Mouse (Mus musculus) right cerebral cortex, postnatal 14 days (tissue): ENCODE results near the gene Anapc1.
A peak's percentile ranks its signal among the peaks of the same experiment; 100 is the strongest.

Source experiments
- DNase-seq: peaks from one replicate; pipeline ENCODE4 v3.0.0; 2022

Anapc1 gene

DNA sequence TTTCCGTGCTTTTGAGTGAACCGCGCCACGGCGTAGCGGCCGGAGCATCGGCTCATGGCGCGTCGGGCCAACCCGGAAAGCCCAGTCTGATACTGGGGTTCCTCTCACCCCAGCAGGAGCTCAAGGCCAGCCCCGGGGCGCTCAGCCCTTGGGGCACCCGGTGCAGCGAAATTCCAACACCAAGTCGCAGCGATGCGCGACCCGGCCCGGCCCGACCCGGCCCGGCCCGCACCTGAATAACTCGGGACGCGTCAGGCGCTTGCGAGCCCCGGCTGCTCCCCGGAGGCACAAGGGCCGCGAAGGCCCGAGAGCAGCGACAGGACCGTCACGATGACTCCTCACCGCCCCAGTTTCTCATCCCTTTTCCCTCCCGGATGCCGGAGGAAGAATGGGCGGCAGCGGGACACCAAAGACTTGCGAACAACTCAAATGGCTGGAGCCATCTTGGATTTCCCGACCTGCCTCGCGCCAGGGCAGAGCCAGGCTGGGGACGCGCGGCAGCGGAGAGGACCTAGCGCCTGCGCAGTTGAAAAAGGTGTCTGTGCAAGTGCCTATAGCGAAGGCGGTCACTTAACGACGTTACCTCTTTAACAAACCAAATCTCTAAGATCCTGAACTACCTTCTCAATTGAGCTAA lies at the start of gene Anapc1:
Gene Anapc1 (minus strand): TSS at position 471 of the 637 bp plus-strand sequence.
- DNase-seq, result peak; percentile 87

DNA sequence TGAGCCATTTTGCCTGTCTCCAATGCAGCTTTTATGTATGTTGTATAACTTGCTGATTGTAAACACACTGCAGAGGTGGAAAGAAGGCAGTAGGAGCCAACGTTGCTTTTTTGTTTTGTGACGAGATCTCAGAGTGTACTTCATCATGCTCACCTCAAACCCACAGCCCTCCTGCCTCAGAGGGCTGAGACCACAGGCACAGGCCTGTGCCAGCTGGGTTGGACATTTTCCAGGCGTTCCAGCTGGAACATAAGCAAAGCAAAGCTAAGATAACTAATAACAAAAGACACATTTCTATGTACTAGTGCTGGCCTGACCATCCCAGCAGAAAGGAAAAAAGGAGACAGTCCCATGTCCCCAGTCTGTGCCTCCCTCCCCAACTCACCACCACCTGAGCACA lies 47.9 kb upstream of the Anapc1 start:
- no peak for DNase-seq

DNA sequence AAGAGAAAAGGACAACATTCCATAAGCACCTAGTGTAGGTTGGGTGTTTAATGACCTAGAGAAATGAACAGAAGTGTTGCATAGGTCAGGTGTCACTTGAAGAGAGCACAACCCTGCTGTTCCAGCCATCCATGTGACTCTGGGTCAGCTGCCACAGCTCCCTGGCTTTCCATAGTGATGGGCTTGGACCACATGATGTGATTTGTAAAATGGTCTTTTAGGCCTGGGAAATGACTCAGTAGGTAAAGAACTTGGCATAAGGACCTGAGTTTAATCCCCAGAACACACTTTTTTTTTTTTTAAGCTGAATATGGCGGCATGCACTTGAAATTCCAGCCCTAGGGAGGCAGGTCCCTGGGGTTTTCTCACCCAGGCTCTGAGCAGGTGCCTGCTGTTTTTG lies 44.8 kb upstream of the Anapc1 start:
- DNase-seq, result no peak

DNA sequence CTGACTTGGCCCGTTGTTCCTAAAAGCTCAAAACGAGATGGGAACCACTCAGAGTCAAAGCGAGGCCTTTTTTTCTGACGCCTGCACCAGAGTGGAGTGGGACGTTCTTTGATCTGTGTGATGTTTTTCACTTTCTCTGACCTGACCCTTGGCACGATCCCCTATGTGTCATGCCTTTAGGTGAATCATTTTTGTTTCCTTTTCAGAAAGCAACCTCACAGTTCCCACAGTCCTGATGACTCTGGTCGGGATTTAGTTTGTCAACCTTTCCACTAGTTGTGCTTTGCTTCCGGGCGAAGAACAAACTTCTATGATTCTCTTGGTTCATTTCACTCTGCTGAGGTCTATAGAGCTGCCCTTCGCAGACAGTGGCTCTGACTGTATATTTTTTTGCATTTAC lies 44.3 kb upstream of the Anapc1 start:
- no peak for DNase-seq

DNA sequence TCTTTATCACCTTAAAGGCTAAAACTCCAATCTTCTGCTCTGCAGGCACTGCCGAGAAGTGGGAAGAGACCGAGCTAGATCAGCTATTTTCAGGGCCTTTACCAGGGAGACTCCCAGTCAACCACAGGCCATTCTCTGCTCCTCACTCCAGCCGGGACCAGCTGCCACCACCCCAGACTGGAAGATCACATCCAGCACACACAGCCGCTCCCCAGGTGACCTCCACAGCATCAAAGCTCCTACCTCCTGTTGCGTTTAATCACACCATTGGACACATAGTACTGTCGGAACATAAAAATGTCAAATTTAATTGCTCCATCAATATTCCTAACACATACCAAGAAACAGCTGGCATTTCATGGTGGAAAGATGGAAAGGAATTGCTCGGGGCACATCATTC lies 42.0 kb upstream of the Anapc1 start:
- no peak for DNase-seq

DNA sequence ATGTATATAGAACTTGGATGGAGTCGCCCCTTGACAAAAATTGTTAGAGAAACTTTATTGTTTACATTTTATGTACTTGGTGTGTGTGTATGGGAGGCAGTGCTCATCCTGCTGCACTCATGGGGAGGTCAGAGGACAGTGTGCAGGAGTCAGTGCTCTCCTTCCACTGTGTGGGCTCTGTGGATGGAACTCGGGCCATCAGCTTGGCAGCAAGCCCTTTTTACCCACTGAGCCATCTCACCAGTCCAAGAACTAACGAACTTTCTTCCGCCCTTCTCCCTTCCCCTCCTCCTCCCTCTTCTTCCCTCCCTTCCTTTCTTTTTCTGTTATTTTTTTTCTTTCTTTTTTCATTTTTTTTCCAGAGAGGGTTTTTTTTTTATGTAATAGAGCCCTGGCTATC lies 40.9 kb upstream of the Anapc1 start:
- no peak for DNase-seq

DNA sequence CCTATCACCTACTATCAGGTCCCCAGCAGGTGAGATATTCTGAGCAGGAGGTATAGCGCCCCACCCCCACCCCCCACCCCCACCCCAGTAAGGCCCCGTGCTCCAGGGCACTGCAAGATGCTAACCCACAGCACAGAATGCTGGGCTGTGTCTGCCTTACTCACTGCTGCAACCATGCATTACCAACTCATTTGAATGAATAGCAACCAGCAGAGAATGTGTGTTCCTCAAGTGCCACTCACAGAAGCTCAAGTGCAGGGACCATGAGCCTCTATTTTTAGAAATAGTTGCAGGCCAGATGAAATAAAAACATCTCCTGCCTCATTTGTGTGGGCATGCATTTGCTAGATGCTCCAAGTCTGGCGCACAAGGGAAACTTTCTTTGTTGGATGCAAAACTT lies 40.4 kb upstream of the Anapc1 start:
- no peak for DNase-seq

DNA sequence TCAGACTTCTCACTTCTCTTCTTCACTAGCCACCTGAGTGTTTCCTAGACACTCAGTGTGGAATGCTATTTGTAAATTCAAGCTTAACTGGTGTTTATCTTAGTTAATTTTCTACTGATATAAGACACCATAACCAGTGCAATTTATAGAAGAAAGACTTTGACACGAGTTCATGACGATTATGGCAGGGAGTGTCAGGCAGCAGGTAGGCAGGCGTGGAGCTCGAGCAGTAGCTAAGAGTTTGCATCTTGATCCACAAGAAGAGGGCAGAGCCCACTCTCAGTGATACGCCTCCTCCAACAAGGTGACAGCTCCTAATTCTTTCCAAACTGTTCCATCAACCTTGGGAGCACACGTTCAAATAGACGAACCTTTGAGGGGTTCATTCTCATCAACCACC lies 39.4 kb upstream of the Anapc1 start:
- no peak for DNase-seq

DNA sequence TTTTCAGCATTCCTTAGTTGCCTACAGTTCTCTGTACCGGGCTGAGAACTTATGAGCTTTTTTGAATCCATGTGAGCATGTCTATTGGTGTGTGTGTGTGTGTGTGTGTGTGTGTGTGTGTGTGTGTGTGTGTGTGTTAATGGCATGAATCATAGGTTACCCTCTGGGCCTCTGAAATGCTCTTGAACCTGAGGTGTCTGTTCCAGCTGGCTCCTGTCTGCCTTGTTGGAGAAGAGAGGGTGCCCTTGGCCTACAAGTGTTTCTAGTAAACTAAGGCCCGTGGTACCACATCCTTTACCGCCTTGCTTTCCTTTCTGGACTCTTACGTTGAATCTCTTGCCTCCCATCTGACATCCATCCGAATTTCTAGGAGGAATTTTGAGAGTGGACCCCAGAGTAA lies 38.9 kb upstream of the Anapc1 start:
- DNase-seq, result no peak

DNA sequence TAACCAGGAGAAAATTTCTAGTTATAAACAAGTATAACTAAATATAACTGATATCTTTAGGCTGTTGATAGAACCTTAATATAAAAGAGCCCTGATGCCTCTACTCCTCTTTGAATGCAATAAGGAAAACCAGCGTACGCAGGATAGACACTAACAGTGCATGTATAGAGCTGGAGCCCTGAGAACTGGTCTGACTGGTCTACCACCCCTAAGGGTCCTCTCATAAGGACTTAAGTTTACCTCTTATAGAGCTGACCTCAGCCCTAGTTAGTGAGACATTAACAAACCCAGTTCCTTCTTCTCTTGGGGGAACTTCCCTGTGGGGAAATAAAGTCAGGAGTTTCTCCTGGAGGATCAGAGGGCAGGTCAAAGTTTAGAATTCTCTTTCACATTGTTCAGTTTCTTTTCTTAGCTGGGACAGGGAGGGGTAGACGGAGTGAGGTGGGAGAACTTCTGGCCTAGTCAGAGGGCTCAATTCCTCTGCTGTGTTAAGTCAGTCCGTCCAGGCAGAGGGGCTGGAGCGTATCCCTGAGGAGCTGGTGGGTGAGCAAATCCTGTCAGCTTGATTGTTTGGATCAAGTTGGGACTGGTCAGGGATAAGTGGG lies 35.0 kb upstream of the Anapc1 start:
- DNase-seq, result no peak

DNA sequence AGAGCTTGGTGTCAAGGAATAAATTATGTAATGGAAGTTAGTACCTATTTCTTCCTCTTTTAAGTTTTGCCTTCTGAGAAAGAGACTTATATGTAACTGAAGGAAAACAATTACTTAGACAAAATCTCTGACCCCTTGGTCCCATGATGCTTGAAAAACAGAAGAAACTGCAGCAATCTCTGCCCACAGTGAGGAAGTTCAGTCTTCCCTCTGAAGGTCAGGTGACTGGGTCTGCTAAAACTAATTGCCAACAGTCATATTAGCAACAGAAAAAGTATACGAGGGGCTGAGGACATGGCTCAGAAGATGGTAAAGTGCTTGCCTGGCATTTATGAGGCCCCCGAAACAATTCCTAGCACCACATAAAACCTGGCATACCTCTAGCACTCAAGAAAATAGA lies 32.2 kb upstream of the Anapc1 start:
- DNase-seq, result no peak

DNA sequence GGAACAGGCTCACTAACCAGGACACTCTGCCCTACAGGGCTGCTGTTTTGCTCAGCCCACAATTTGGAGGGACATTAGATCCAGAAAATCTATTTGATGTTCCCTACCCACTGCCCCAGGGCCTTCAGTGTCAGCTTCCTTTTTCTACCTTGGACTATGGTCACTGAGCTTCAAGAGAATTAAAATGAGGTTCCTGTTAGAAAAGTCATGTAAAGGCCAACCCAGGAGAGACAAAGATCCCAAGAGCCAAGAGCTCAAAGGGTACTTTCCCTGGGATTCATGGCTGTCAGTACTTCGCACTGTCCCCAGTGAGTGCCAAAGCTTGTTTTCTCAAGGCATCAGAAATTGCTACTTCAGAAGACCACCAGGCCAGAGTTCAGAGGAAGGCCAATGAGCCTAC lies 28.8 kb upstream of the Anapc1 start:
- DNase-seq, result no peak

DNA sequence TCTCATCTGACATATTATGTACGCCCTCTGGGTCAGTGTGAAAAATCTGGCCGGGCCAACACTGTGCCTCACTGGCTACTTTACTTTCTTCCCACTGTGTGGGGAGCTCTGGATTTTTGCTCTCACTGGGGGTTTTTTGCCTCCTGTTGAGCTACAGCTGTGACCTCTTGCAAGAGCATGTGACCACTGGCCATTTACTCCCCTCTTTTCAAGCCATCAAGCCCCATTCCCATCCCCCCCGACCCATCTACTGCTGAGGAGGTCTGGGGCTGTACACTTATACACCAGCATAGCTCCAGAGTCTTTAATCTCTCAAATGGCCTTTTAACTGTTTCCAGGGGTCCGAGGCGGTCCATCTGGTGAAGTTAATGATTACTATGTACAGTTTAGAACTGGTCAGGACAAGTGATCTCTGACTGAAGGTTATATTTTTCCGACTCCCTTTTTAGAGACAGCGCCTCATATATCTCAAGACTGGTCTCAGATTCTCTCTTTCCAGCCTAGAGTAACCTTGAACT lies 27.6 kb upstream of the Anapc1 start:
- DNase-seq, result no peak

DNA sequence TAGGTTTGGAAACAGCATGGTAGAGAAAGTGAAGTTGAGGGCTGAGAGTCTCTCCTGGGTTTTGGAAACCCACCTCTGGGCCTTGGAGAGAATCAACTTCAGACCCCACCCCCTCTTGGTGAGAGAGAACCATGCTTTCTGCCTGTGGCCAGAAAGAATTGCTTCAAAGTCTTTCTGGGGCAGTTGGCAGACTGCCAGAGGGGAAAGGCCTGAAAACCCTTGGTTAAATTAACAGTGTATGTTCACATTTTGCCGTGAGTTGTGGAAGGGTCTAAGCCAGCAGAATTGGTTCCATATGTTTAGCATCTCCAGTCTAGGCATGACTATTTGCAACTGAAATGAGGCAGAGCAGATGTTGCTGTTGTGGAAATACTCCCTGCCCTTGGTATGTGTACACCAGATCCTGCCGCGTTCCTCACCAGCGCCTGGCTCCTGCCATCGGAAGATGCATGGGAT lies 26.4 kb upstream of the Anapc1 start:
- peak; percentile 34 for DNase-seq

DNA sequence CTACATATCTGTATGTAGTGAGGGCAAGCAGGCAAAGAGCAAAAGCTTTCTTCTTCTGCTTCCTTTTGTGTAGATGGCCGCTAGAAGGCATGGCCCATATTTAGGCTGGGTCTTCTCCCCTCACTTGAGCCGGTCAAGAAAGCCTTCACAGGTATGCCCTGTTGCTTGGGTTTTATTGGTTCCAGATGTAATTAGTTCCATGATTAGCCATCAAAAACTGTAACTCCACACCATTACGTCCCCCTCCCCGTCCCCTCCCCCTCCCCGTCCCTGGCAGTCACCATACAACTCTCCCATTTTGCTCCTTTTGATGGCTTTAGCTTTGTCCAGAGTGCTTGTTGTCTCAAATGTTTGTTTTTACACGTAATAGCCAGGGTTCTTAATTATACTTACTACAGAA lies 25.7 kb upstream of the Anapc1 start:
- no peak for DNase-seq

DNA sequence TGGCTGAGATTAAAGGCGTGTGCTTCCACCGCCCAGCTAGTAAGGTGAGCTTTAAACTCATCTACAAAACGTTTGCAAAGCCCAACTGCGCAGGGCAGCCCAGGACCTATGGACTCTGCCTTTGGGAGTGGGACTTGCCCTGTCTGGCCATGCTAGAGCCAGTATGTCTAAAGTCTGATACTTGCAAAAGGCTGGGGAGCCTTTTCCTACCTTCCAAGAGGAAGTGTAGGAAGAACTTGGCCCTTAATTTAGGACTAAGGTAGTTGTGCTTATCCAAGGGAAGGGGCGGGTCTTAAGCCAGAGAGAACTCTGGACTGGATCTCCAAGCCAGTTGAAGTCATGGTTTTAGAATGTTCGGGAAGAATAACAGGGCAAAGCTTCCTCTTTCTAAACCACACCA lies 23.4 kb upstream of the Anapc1 start:
- DNase-seq, result no peak

DNA sequence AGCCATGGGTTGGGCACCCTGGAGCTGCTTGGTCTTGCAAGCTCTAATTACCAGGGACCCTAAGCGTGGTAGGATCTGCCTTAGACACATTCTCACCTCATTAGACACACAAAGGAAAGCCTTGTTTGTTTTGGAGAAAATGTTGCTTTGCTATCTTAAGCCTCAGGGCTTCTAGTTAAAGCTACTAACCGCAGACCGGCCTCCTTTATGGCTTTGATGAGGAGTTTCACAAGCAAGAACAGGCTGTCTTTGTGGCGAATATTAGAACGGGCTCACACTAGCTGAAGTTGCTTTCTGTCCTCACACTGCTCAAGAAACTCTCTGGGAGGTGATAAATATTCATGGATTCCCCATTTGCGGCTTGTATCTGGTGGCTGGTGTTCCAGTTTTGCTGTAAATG lies 22.1 kb upstream of the Anapc1 start:
- DNase-seq, result no peak

DNA sequence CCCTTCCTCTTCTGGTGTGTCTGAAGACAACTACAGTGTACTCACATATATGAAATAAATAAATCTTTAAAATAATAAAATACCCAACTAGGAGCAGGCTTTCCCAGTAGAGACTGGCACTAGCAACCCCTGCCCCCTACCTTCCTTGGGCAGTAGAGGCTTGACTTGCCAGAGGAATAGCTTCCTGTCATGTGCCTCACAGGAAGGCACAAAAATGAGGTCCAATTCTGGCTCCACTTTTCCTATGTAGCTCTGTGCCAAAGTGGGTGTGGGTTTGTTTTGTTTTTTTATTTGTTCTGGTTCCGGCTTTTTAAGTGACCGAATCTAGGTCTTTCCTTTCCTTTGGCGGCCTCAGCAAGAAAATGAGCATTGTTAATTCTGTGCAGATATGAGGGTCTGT lies 17.3 kb upstream of the Anapc1 start:
- no peak for DNase-seq

DNA sequence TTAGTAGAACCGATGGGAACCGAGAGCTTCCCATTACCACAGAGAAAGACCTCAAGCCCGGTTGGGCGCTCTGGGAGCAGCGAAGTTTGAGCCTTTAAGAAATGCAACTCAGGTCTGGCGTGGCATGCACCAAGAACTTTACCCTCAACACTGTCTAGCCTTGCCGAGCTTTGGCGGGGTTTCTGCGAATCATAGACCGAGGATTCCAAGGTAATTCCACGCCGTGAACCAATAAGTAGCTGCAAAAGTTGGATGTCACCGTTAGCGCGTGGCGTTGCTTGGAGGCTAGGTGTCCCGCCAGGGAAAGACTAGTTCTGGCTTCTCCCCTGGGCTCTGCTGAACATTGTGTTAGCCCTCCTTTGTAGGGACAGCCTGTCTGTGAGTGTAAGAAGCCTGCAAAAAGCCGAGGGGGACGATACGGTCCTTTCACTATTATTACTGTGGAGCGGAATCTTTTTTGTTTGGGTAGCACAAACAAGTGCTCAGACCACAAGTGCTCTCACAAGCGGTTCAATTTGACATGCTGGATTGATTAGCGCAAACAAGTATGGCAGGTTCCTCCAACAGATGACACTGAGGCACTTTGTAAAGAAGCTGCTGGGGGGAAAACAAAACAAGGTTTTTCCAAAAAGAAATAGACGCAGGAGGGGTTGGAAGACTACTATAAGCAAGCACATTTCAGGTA lies 12.2 kb upstream of the Anapc1 start:
- DNase-seq, result no peak

DNA sequence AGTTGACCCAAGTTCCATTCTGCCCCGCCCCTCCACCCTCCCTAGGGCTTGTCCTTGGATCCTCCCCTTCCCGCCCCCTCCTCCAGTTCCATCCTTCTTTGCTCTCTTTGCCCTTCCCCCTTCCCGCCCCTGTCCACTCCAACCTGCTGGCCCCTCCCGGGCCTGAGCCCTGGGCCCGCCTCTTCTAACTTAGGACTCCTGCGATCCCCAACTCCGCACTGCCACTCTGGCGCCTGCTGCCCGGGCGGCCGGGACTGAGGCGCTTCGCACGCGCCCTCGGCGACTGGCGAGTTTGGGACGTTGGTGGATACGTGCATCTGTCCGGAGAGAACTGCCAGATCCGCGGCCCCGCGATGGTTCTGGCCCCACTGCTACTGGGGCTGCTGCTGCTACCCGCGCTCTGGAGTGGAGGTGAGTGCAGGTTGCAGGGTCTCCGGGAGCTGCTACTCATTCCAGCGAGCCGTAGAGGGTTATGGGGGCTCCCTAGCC lies 11.5 kb upstream of the Anapc1 start, which contains the start of gene Mertk:
Gene Mertk (plus strand): TSS at position 264 of the 489 bp plus-strand sequence.
- DNase-seq, result peak; percentile 69

DNA sequence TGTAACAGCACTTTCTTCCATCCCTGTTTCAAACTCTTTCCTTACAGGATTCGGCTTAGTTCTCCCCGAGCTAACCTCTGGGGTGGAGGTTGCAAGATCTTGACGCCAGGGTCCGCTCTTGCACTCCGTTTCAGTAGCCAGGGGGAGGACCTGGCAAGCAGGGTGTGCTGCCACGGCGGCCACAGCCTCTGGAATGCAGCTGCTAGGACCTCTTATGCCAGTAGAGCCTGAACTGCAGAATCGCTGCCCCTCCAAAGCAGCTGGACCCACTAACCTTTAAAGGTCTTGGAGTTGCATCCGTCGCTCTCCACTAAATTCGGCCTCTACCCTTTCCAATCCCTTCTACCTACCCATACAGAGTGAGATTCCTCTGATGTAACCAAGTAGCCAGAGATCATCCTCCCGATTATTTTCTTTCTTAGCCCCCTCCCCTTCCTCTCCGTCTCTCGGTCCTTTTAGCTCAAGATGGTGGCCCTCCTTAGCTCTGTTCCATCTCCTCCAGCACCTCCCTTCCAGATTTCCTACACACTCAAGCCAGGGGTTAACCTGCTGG lies 11.0 kb upstream of the Anapc1 start:
- DNase-seq, result peak; percentile 73

DNA sequence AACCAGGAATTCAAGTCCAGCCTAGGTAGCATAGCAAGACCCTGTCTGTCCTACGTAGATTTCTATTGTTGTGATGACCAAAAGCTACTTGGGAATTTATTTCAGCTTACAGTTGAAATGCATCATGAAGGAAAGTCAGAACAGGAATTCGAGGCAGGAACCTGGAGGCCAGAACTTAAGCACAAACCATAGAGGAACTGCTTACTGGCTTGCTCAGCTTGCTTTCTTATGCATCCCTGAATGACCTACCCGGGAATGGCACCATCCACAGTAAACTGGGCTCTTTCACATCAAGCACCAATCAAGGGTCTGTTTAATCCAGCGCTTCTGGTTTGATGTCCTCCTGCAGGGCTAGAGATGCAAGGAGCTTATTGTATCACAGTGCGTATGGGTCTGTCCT lies 10.4 kb upstream of the Anapc1 start:
- no peak for DNase-seq

DNA sequence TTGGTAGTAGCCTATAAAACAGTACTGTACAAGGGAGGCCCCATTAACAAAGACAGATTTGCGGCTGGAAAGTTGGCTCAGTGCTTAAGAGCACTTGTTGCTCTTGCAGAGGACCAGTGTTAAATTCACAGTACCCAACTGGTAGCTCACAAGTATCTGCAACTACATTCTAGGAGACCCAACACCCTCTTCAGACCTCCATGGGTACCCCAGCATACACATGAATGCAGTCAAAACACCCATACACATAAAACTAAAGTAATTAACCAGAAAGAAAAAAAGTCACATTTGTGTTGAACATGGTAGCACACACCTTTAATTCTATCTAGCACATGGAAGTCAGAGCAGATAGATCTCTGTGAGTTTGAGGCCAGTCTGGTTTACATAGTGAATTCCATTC lies 9.9 kb upstream of the Anapc1 start:
- DNase-seq, result no peak

DNA sequence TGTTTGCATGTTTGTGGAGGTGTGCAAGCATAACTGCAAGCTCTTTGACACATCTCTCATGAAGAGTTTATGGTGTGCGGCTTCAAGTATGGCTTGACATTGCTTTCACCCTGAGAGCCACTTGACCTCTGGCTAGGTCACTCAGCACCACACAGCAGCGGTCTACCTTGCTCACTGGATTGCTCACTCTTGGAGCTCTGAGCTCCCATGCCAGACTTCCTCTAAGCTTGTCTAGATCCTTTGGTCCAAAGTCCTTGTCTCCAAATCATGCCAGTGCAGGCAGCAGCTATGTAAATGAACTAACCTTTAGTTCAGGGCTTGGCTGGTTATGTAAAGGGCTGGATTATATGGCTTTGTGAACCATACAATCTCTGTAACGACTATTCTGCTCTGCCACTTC lies 9.2 kb upstream of the Anapc1 start:
- DNase-seq, result no peak
